Mouse (Mus musculus): ENCODE data around the gene Dbil5. TPM values are rescaled to one million over a fixed set of nuclear protein-coding genes. Genes with fewer than 3 reads are reported as not detected.
A peak's percentile ranks its signal among the peaks of the same experiment; 100 is the strongest.
"Not testable (repeated sequence)": the region's sequence is repeated elsewhere in the genome, so short reads cannot be mapped to it uniquely, and the experiment has no call there.

Gene Dbil5
- polyA plus RNA-seq, 1 experiment from 2014 or later, result 1.00 TPM

GRCm38 (mm10) chr11:76201761-76202674 lies 15.4 kb upstream of the Dbil5 start:
- Histone ChIP-seq H3K4me3 (replicated peaks) (peak overlapping the region; percentile 86), H3K27me3 (0 out of 2 replicates have a peak, but pooled peaks cover 6% of the 10 kb centered on the region), H3K4me1 (replicated peaks) (peaks cover 14% of the 10 kb centered on the region), H3K4me2 (replicated peaks) (peak overlapping the region; percentile 81), H3K36me3 (peaks cover 24% of the 10 kb centered on the region), H3K9me3 (no peaks in the 10 kb centered on the region), H3K27ac (peak overlapping the region; percentile 87), H3K9ac (replicated peaks) (peak overlapping the region; percentile 97)
- ATAC-seq, result peak; percentile 98
- WGBS, result under 1% methylated on average over 76 of the region's 90 CpGs

DNA sequence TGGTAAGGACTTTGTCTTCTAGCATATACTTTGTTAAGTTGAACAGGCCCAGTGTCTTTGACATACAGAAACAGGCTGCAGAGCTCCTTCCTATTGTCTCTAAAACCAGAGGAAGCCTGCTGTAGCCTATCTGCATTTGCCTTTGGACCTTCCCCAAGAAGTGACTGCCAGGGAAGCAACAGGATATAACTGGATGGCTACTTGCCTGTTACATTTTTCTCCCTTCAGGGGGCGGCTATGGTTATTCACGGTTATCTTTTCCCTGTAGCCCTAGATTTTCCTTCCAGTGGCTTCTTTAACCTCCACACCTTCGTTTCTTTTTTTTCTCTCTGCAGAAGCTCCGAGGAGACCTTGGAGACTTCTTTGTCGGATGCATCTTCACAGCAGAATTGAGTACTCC lies 10.6 kb upstream of the Dbil5 start:
- H3K9me3 ChIP-seq, result no peaks in the 10 kb centered on the region
- peaks cover 14% of the 10 kb centered on the region for H3K4me1 ChIP-seq (replicated peaks)
- no peak for ATAC-seq
- WGBS, result 91% methylated on average over 5 of the region's 5 CpGs
- H3K36me3 ChIP-seq, result peaks cover 70% of the 10 kb centered on the region
- H3K4me3 ChIP-seq (replicated peaks), result no peak overlapping the region
- no peak overlapping the region for H3K4me2 ChIP-seq (replicated peaks)
- H3K27ac ChIP-seq, result no peak overlapping the region
- no peak overlapping the region for H3K9ac ChIP-seq (replicated peaks)
- no peaks in the 10 kb centered on the region for H3K27me3 ChIP-seq

DNA sequence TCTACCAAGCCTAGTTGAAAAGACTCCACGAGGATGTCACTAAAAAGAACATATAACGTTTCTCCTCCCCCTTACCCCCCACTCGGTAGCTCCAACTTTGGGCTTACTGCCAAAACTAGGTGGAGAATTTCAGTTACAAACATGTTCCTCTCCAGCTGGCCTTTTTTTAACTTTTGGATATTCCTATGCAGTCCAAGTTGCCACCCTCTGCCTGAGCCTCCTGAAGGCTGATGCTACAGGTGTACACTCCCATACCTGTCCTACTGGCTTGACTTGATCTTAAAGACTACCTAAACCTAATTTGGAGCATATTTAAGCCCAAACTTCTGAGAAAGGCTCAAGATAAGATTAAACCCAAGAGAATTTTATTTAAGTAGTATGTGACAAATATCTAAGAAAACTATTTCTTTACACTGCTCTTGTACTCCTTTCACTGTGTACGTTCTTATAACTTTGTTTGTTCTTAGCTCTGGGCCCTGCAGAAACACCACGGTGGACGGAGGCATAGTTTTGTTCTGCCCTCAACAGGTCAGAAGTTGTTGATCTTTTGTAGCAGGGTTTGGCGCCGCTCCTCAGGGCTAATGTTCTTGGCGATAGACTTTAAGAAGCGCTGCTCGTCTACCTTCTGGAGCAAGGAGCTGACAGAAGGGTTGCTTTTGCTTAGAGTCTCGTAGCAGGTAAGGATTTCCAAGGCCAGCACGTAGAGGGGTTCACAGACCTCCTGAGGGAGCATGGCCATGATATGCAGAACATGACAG lies 7.0 kb upstream of the Dbil5 start:
- WGBS, result 94% methylated on average over 13 of the region's 13 CpGs
- Histone ChIP-seq H3K4me3 (replicated peaks) (no peak overlapping the region), H3K4me2 (replicated peaks) (no peak overlapping the region), H3K9ac (replicated peaks) (no peak overlapping the region), H3K27me3 (no peaks in the 10 kb centered on the region), H3K36me3 (peaks cover 86% of the 10 kb centered on the region), H3K27ac (no peak overlapping the region), H3K4me1 (replicated peaks) (no peaks in the 10 kb centered on the region), H3K9me3 (no peaks in the 10 kb centered on the region)
- ATAC-seq, result no peak

- not testable (repeated sequence) for H3K9ac ChIP-seq (replicated peaks); H3K27me3 ChIP-seq; H3K9me3 ChIP-seq; H3K4me3 ChIP-seq (replicated peaks); H3K27ac ChIP-seq; H3K4me1 ChIP-seq (replicated peaks); H3K4me2 ChIP-seq (replicated peaks); ATAC-seq
- WGBS, result 97% methylated on average over 5 of the region's 6 CpGs
- peaks cover 74% of the 10 kb centered on the region for H3K36me3 ChIP-seq
These were observed 5.8 kb upstream of the Dbil5 start for GRCm38 (mm10) chr11:76211595-76211994.

- Histone ChIP-seq H3K4me1 (replicated peaks) (peaks cover 16% of the 10 kb centered on the region), H3K9ac (replicated peaks) (no peak overlapping the region), H3K9me3 (no peaks in the 10 kb centered on the region), H3K36me3 (peaks cover 52% of the 10 kb centered on the region), H3K4me3 (replicated peaks) (no peak overlapping the region), H3K4me2 (replicated peaks) (no peak overlapping the region), H3K27ac (no peak overlapping the region), H3K27me3 (no peaks in the 10 kb centered on the region)
- no peak for ATAC-seq
- WGBS, result 22% methylated on average over 5 of the region's 5 CpGs
These were observed 3.6 kb upstream of the Dbil5 start for GRCm38 (mm10) chr11:76213841-76214240.

DNA sequence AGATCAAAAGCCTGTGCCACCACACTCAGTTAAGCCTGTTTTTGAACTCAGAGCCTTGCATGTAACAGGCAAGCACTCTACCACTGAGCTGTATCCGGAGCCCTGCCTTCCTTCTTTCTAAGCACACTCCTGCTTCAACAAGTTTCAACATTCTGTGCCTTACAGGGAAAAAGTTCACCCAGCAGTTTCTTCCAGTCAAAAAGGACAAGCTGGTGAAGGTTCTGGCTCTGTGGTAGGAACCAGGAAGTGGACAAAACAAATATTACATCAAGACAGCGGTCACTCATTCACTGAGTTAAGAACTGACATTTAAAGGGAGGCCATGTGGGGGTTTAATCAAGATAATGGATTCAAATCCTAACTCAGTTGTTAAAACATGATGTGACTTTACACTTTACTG lies 2.4 kb upstream of the Dbil5 start:
- Histone ChIP-seq H3K27me3 (no peaks in the 10 kb centered on the region), H3K4me1 (replicated peaks) (peaks cover 16% of the 10 kb centered on the region), H3K4me2 (replicated peaks) (no peak overlapping the region), H3K9ac (replicated peaks) (no peak overlapping the region), H3K27ac (no peak overlapping the region), H3K9me3 (no peaks in the 10 kb centered on the region), H3K36me3 (peaks cover 47% of the 10 kb centered on the region), H3K4me3 (replicated peaks) (no peak overlapping the region)
- ATAC-seq, result no peak
- WGBS, result 96% methylated on average over 2 of the region's 2 CpGs

DNA sequence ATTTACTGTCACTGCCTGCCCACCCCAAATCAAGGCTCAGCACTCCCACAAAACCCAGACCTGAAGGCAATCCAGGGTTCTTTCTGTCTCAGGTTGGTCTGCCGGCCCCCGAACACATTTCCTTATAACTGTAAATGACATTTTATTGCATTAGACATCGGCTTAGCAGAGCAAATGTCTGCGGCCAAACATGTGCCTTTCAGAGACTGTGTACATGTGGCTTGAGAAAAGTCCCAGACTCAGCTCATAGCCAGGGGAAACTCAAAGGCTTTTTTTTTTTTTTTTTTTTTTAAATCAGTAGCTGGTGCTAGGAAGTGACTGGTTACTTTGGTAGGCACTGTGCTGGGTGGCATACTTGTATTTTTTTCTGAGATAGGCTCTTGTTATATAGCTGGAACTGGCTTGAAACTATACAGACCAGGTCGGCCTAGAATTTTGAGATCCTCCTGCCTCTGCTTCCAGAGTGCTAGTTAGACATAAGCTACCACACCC lies 1.3 kb upstream of the Dbil5 start:
- ATAC-seq, result no peak
- Histone ChIP-seq H3K4me3 (replicated peaks) (peak overlapping the region; percentile 83), H3K27ac (no peak overlapping the region), H3K9ac (replicated peaks) (peak overlapping the region; percentile 93; the same call in 1 of the 2 replicates), H3K4me2 (replicated peaks) (peak overlapping the region; percentile 81), H3K4me1 (replicated peaks) (peaks cover 16% of the 10 kb centered on the region), H3K9me3 (no peaks in the 10 kb centered on the region), H3K27me3 (no peaks in the 10 kb centered on the region), H3K36me3 (peaks cover 45% of the 10 kb centered on the region)
- WGBS, result 94% methylated on average over 5 of the region's 5 CpGs

DNA sequence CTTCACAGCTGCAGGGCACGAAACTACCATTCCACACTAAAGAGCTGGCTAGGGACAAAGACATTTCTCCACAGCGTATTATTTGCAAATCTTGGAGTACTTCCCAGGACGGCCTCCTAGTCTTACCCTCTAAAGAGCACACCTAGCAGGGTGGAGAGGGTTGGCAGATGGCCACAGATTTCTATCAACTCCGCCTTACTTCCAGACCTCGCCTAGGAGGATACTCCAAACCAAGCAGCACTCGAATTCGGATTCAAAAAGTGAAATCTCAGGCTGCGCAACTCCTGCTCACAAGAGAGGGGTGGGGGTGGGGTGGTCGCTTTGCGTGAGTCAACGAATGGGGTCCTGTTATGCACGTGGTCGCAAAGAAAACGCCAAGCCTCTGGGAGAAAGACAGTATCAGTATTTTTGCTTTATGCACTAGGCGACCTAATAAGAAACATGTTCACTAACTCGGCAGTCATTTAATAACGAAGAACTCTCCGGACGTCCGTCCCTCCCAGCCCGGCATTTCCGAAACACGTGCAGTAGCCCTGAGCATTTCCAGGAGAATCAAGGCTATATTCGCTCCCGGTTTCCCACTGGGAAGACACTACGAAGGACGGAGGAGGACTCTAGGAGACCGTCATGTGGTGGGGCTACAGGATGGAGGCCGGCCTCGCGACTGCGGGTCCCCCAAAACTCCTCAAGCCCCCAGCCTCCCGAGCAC lies 573 bp upstream of the Dbil5 start:
- Histone ChIP-seq H3K4me2 (replicated peaks) (peak overlapping the region; percentile 81), H3K9me3 (no peaks in the 10 kb centered on the region), H3K27ac (peak overlapping the region; percentile 90), H3K4me1 (replicated peaks) (peaks cover 16% of the 10 kb centered on the region), H3K36me3 (peaks cover 47% of the 10 kb centered on the region), H3K27me3 (no peaks in the 10 kb centered on the region), H3K4me3 (replicated peaks) (peak overlapping the region; percentile 83), H3K9ac (replicated peaks) (peak overlapping the region; percentile 93)
- 2% methylated on average over 33 of the region's 33 CpGs for WGBS
- ATAC-seq, result peak; percentile 0; the same call in 1 of the 2 replicates

DNA sequence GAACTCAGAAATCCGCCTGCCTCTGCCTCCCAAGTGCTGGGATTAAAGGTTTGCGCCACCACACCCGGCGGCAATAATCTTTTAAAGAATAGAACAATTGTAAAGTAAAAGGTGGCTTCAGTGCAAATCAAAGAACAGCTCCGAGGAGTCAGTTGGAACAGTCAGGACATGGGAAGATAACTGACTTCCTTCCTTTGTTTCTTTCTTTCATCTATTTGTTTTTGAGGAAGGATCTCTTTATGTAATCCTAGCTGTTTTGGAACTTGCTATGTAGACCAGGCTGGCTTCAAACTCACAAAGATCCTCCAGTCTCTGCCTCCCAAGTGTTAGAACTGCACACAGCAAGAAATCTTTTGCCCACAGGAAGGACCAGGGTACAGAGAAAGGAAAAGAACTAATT lies 7.2 kb downstream of the Dbil5 start:
- H3K9me3 ChIP-seq, result no peaks in the 10 kb centered on the region
- peaks cover 47% of the 10 kb centered on the region for H3K36me3 ChIP-seq
- WGBS, result 93% methylated on average over 5 of the region's 5 CpGs
- H3K9ac ChIP-seq (replicated peaks), result no peak overlapping the region
- H3K4me1 ChIP-seq (replicated peaks), result no peaks in the 10 kb centered on the region
- no peak for ATAC-seq
- H3K4me3 ChIP-seq (replicated peaks), result no peak overlapping the region
- no peak overlapping the region for H3K27ac ChIP-seq
- H3K27me3 ChIP-seq, result no peaks in the 10 kb centered on the region
- H3K4me2 ChIP-seq (replicated peaks), result no peak overlapping the region

DNA sequence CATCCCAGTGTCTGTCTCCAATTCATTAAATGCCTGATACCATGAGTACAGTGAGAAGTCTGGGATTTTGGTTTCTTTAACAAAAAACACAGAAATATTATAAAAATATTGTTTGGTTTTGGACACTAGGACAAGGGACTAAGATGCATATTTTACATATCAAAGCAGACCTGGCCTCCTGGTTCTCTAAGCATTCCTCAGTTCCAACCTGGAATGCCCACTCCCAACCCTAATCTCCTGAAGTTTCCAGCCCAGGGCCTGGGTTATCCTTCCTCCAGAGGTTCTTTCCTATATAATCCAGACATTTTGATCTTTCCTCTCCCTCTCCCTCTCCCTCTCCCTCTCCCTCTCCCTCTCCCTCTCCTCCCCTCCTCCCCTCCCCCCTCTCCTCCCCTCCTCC lies 7.6 kb downstream of the Dbil5 start:
- no peaks in the 10 kb centered on the region for H3K9me3 ChIP-seq
- no peak overlapping the region for H3K4me3 ChIP-seq (replicated peaks)
- no peak for ATAC-seq
- peaks cover 43% of the 10 kb centered on the region for H3K36me3 ChIP-seq
- no peak overlapping the region for H3K9ac ChIP-seq (replicated peaks)
- H3K27ac ChIP-seq, result no peak overlapping the region
- no peaks in the 10 kb centered on the region for H3K4me1 ChIP-seq (replicated peaks)
- H3K4me2 ChIP-seq (replicated peaks), result no peak overlapping the region
- H3K27me3 ChIP-seq, result no peaks in the 10 kb centered on the region

- H3K27ac ChIP-seq, result no peak overlapping the region
- no peaks in the 10 kb centered on the region for H3K4me1 ChIP-seq (replicated peaks)
- no peak for ATAC-seq
- WGBS, result 98% methylated on average over 3 of the region's 3 CpGs
- H3K27me3 ChIP-seq, result no peaks in the 10 kb centered on the region
- H3K4me3 ChIP-seq (replicated peaks), result no peak overlapping the region
- no peak overlapping the region for H3K9ac ChIP-seq (replicated peaks)
- H3K36me3 ChIP-seq, result peaks cover 72% of the 10 kb centered on the region
- H3K4me2 ChIP-seq (replicated peaks), result no peak overlapping the region
- H3K9me3 ChIP-seq, result no peaks in the 10 kb centered on the region
These were observed 18.7 kb downstream of the Dbil5 start for GRCm38 (mm10) chr11:76236136-76236535.

DNA sequence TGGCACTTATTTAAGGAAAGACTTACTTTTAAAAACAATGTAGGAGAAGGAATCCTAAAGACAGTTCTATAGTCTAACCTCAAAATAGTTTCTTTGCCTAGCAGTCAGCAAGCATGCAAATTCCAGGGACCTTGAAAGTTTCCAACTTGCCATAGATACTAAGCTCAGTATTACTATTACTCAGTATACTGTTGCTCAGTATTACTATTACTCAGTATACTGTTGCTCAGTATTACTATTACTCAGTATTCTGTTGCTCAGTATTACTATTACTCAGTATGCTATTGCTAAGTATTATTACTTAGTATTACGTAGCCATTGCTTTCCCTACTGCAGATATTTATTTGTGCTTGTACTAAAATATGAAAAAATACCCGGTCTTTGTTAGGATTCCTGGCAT lies 22.3 kb downstream of the Dbil5 start:
- ATAC-seq, result no peak
- 95% methylated on average over 2 of the region's 2 CpGs for WGBS

More for the DNA sequence above, 22.3 kb downstream of the Dbil5 start:
- peaks cover 15% of the 10 kb centered on the region for H3K4me1 ChIP-seq (replicated peaks)
- H3K9ac ChIP-seq (replicated peaks), result no peak overlapping the region
- H3K4me2 ChIP-seq (replicated peaks), result no peak overlapping the region
- H3K36me3 ChIP-seq, result peaks cover 41% of the 10 kb centered on the region
- H3K27me3 ChIP-seq, result no peaks in the 10 kb centered on the region
- H3K27ac ChIP-seq, result no peak overlapping the region
- H3K9me3 ChIP-seq, result no peaks in the 10 kb centered on the region
- no peak overlapping the region for H3K4me3 ChIP-seq (replicated peaks)

All from midbrain, embryonic 13.5 days (tissue).